Mouse (Mus musculus) cerebellum, postnatal 10 days (tissue): ENCODE data around the gene Grm3.
A peak's percentile ranks its signal among the peaks of the same experiment; 100 is the strongest.

ENCODE experiments used
- DNase-seq, 2 experiments: peaks; one replicate each; pipeline ENCODE4 v3.0.0; 2021; ENCODE audit warnings: mixed read lengths in 2 of 2

The Grm3 gene

DNA sequence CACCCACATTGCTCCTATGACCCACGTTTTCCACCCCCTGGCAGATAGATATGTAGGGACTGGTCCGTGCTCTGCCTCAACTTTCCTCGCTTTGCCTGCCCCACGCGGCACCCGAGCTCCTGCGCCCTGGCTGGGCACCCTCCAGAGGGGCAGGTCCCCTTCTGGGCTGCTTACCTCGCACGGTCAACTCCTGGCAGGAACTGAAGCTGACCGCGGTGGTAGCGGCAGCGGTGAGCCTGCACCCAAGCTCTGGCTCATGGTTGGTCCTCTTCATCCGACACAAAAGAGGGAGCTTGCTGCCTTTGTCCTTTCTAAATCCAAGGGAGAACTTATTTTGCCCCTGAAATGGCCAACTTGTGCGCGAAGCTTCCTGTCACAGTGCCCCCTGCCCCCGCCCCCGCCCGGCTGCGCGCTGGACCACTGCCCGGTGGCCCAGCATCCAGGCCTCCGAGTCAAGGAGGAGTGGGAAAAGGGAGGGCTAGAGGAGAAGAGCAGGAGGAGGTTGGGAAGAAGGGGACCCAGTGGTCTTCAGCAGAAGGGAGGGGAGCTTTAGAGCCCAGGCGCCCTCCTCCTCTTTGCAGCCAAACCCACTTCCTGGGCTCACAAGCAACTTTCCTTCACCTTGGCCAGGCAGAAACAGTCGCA lies at the start of gene Grm3:
Grm3 (minus strand) TSS at position 215 of the 645 bp plus-strand sequence.
- DNase-seq: peak; percentile 54 to 62

DNA sequence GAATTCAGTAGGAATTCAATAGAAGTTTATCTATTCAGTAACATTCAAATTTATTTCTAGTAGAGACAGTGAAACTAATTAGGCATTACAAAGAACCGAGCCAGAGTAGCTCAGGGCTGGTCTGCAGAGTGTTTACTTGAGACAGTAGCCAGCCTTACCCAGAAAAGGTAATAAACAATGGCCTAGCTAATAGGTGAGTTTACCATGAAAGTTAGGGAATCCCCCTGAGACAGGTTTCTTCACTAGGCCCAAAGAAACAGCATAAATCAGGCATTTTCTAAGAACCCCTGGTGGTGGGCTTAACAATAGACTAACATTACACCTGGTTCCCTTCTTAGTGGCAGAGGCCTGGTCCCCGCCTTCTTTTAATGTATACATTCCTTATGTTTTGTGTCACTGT lies 30.8 kb upstream of the Grm3 start:
- no peak for DNase-seq

GRCm38 (mm10) chr5:9748184-9748583 lies 23.2 kb upstream of the Grm3 start:
- DNase-seq: no peak

DNA sequence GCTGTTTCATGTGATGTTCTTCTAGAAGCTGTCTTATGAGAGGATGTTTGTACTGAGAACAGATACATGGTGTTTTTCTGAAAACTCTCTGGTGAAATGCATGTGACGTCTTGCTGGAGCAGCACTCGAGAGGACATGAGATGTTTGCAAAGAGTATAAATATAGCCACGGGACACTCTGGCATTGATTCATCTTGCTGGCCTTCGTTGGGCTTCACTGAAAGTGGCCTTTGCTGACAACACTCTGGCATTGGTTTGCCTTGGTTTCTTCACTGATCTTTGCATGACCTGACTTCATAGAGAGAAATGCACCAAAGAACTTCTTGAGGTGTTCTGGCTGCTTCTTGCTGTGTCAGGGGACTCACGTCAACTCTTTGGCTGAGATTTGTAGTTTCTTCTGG lies 19.1 kb upstream of the Grm3 start:
- no peak for DNase-seq

DNA sequence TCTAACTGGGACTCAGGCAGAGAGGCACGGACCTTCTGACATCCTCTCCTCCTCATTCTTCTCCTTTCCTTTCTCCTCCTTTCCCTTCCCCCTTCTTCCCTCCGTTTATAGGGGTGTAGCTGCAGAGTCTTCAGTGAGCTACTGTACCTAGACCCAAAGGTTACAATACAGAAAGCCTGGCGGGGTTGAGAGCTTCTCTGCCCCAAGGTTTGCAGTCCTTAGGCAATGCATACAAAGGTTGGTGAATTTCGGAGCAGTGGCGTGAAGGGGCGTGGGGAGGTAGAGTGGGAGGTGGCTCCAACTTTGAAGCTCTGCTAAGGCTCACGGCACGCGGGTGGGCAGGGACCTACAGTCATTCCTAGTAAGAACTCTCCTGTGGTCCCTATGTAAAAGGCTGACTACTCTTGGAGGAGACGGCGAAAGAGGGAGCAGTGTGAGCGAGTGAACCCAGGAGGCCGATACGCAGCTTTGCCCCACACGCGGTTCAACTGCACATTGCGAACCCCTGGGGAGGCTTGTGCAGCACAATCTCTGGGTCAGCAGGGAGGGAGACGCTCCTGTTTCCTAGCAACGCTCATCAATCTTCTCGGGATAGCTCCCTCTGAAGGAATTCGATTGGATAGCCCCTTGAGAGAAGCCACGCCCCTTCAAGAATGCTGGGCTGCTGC lies 765 bp upstream of the Grm3 start:
- DNase-seq: peak; percentile 68 to 78

DNA sequence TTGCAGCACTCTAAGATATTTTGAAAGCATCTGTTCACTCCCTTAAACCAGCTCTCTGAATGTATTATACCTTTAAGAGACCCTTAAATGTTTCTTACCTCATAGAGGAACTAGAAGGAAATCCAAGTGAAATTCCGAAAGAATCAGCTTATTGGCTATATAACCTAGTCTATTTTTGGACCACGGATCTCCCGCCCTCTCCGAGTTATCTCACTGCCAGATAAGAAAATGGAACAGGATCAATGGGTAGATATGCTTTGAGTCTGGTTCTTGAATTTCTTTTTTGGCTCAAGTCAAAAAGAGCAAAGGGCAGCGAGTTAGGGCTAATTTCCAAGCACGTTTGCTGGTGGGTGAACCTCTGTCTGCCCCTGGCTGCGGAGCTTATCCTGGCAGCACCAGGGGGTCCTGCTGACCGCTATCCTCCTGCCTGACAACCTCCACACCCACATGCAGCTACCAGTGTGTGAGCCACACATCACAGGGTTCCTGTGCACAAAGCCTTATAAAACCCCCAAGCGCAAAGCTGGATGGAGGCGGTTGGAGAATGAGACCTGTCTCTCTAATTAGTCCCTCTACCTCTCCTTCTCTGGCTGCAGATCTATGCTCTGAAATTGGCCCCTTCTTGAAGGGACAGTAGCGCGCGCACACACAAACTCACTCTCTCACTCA lies 549 bp downstream of the Grm3 start:
- DNase-seq: peak; percentile 16 to 18

DNA sequence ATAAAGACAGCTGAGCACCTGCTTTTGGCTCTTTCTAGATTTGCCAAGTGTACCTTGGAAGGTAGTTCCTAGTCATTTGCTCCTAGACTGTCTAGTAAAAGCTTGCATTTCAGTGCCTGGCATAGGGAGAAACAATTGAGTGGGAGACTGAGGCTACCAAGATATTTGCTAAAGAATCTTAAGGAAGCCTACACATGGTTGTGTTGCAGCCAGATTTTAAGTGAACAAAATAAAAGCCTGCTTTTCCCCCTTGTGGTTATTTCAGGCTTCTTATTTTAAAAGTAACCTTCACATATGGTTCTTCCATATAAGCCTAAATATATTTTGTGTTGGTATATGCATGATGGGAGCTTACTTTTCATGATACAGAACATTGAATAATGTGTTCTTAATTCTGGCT lies 3.8 kb downstream of the Grm3 start:
- DNase-seq: no peak

GRCm38 (mm10) chr5:9716295-9716694 lies 8.7 kb downstream of the Grm3 start:
- DNase-seq: peak in 1 of 2 experiments; percentile 11

- no peak for DNase-seq
These were observed 17.9 kb downstream of the Grm3 start for GRCm38 (mm10) chr5:9707096-9707495.

GRCm38 (mm10) chr5:9703385-9704009 lies 21.5 kb downstream of the Grm3 start:
- peak; percentile 13 to 14 for DNase-seq

DNA sequence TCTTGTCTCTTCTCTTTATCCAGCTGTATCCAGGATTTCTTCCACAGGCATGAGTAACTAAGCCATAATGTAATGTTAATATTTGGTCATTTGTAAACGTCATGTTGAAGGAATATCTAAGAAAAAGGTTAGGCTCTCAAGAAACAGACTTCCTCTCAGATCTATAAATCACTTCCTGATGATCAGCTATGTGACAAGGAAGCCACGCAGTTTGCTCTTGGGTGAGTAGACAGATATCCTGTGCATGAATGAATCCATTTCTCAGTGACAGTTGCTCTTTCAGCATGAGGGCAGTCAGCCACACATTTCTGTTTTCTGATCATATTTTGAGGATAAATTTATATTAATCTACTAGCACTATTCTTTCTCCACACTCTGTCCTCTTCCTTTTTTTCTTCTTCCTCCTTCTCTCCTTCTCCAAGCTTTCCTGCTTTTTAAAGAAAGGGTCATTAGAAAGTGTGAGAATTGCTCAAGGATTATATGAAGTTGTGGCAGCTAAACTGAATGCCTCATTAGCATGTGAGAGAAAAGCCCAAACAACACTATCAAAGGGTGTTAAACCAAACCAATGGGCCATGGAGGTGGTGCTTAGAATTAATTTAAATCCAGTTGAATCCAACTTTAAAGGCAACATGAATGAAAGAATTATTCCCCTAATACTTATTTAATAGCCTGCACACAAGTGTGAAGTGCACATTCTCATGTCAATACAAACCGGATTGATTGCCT lies 22.1 kb downstream of the Grm3 start:
- DNase-seq: peak in 1 of 2 experiments; percentile 2

DNA sequence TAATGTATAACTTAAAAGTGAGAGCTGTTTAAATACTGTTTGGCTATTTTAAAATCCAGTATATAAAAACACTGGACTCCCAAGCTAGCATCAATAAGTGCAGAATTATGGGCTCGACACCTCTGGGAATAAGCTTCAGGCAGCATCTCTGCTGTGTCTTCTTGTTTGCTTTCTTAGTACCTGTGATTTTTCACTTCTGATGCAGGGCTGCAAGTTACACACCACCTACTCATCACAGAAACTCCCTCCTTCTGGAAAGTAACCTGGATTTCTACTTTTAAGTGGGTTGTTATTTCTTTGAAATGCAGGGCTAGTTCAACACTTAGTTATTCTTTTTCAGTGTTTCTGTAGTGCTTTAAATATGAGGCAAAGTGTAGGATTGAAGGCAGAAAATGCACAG lies 32.6 kb downstream of the Grm3 start:
- DNase-seq: no peak

DNA sequence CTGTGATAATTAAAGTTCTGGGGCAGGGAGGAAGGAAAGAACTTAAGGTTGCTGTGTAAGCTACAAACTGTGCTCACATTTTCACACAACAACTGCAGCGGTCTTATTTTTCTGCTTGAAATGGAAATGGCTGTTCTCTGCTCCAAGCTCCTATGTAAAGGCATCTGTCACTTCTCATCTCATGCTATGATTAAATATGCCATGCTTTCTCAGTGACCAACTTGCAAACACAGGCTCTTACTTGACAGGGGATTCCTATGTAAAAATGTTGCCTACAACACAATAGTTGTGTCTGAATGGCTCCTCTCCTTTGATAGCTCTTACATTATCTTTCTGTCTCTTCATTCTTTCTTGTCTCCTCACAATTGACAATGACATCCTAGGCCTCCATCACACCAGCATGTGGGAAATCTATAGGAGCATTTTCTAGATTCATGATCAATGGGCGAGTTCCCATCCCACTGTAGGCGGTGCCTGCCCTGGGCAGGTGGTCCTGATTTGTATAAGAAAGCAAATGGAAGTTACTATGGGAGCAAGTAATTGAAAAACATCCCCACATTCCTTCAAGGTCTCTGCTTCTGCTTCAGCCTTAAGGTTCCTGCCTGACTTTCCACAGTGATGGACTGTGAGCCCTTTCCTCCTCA lies 34.2 kb downstream of the Grm3 start:
- no peak for DNase-seq

GRCm38 (mm10) chr5:9690192-9690591 lies 34.8 kb downstream of the Grm3 start:
- DNase-seq: no peak

DNA sequence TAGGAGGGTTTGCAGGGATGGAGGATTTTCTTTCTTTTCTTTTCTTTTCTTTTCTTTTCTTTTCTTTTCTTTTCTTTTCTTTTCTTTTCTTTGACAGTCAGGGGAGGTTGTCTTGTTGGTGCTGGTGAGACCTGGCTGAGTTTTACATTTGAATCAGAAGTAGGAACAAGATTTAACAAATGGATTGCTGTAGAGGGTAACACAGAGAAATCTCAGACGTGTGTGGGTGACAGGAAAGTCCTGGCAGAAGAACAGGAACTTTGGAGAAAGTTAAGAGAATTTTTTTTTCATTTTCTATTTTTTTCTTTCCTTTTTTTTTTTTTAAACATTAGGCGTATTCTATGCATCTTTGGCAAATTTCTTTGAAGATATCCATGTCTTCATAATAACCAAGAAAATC lies 41.8 kb downstream of the Grm3 start:
- no peak for DNase-seq

DNA sequence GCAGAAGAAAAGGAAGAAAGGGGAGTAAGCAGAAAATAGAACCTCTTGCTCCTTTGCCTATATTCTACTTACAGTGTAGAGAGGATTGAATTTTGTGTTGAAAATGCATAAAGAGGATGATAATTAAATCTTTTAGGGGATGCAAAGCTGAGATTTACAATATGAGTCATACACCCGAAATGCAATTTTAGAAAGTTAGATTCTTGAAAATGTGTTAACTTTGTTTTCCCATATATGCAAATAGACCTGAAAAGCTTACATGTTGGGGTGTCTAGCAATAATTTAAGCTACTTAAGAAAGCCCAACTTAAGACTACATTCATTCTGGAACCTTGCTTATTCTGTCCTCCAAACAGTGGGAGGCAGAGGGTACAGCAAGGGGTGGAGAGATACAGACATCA lies 56.0 kb downstream of the Grm3 start:
- DNase-seq: no peak

GRCm38 (mm10) chr5:9663416-9663815 lies 61.6 kb downstream of the Grm3 start:
- no peak for DNase-seq

- DNase-seq: peak; percentile 16 to 47
These were observed 62.9 kb downstream of the Grm3 start for GRCm38 (mm10) chr5:9661870-9662589.

GRCm38 (mm10) chr5:9638612-9639011 lies 86.4 kb downstream of the Grm3 start:
- no peak for DNase-seq

- peak; percentile 50 to 69 for DNase-seq
These were observed 97.8 kb downstream of the Grm3 start for GRCm38 (mm10) chr5:9627220-9627619.

DNA sequence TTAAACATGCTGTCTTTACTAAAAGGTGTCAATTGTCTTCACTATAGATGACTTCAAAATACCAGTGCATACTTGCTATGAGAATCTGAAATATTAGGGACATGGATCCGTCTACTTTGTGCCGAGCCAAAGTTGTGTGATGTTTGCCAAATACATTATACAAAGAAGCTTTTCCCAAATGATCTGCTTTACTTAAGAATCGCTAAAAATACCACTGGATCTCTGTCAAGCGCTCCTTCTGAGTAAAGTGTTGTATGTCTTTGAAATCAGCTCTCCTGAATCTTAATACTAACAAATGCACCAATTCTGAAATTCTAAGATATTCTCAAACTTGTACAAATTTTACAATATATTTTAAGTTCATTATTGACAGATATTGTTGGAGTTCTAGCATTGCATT lies 100.6 kb downstream of the Grm3 start:
- DNase-seq: no peak

GRCm38 (mm10) chr5:9623095-9623459 lies 101.9 kb downstream of the Grm3 start:
- DNase-seq: peak; percentile 42 to 62
